Mouse (Mus musculus): Measurements from ENCODE around the gene Efna3. TPM values are rescaled to one million over a fixed set of nuclear protein-coding genes. Genes with fewer than 3 reads are reported as not detected.

Efna3 gene
- polyA plus RNA-seq, 1 experiment from 2014 or later, result 47.2 TPM

DNA sequence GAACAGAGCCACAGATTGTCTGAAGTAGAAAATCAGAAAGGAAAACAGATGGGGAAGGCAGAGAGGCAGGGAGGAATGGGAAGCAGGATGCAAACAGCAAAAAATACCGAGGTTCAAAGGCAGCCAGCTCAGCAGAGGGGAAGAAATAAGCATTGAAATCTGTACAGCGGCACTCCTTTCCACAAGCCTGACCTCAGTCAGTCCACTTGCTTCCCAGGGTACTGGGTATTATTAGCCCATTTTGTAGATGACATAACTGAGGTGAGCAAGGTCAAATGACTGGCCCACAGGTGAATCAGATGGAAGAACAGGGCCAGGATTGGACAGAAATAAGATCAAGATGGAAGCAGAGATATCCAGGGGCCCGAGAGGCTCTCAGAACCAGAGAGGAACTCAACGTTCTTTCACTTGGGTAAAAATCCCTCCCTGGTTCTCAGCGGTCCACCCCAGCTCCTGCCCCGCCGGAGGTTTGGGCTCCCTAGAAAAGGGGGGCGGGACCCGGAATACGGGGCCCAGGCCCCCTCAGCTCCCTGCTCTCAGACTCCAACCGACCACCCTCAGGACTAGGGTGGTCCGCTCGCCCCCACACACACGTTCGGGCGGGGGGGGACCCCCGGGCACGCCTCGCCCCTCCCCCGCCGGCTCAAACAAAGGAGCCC, 14.4 kb upstream of the Efna3 start:
- peak overlapping the region; percentile 94 for H3K4me3 ChIP-seq (replicated peaks)
- peak overlapping the region; percentile 91 for H3K27ac ChIP-seq (replicated peaks)
- WGBS, result under 1% methylated on average over 21 of the region's 21 CpGs
- peak; percentile 26; the same call in 1 of the 2 replicates for ATAC-seq (ENCODE audit: insufficient number of reproducible peaks, low FRiP score, low TSS enrichment, low read depth)
- H3K36me3 ChIP-seq, result peaks cover 35% of the 10 kb centered on the region
- H3K9me3 ChIP-seq (replicated peaks), result no peaks in the 10 kb centered on the region
- H3K27me3 ChIP-seq, result no peaks in the 10 kb centered on the region
- H3K9ac ChIP-seq, result peak overlapping the region; percentile 87
- peaks cover 58% of the 10 kb centered on the region for H3K4me1 ChIP-seq
- H3K4me2 ChIP-seq (replicated peaks), result peak overlapping the region; percentile 58

DNA sequence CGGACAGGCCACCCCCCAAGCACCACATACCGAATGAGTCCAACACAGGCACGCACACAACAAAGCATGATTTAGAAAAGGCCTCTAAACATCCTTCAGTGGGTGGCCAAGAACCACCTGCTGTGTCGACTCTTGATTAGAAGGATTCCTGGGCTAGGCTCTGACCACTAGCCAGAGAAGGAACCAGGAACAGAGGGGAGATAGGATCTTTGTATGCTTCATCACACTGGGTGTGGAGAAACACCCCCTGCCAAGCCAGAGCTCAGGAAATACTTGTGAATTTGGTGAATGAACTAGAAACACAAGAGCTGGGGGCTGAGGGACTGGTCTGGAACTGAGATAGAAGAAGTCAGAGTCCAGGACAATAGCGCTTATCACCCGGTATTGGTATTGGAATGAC, 13.8 kb upstream of the Efna3 start:
- H3K4me1 ChIP-seq, result peaks cover 64% of the 10 kb centered on the region
- H3K9me3 ChIP-seq (replicated peaks), result no peaks in the 10 kb centered on the region
- ATAC-seq (ENCODE audit: insufficient number of reproducible peaks, low FRiP score, low TSS enrichment, low read depth), result no peak
- peak overlapping the region; percentile 58 for H3K4me2 ChIP-seq (replicated peaks)
- H3K9ac ChIP-seq, result peak overlapping the region; percentile 87
- peaks cover 30% of the 10 kb centered on the region for H3K36me3 ChIP-seq
- H3K27me3 ChIP-seq, result no peaks in the 10 kb centered on the region
- WGBS, result 5% methylated on average over 6 of the region's 6 CpGs
- peak overlapping the region; percentile 94 for H3K4me3 ChIP-seq (replicated peaks)
- peak overlapping the region; percentile 91 for H3K27ac ChIP-seq (replicated peaks)

DNA sequence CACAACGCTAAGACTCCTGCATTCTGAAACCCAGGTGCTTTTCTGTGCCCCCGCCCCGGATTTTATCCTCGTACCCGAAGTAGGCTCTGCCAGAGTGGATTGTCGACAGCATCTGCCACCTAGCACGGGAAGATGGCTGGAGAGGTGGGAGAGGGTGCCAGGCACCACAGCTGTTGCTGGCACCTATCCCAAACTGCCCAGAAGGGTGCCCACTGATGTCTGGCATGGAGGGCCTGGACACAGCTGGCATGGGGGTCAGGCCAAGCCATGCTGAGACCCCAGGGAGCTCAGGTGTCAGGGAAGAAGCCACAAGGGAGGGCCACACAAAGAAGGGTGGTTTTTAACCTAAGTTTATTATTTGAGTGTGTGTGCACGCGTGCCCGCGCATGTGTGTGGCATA, 10.3 kb upstream of the Efna3 start:
- 70% methylated on average over 11 of the region's 11 CpGs for WGBS
- no peak overlapping the region for H3K9ac ChIP-seq
- H3K27ac ChIP-seq (replicated peaks), result 0 out of 2 replicates have a peak overlapping the region, but pooled peaks have one; percentile 5
- ATAC-seq (ENCODE audit: insufficient number of reproducible peaks, low FRiP score, low TSS enrichment, low read depth), result no peak
- H3K4me1 ChIP-seq, result peaks cover 51% of the 10 kb centered on the region
- no peaks in the 10 kb centered on the region for H3K27me3 ChIP-seq
- H3K36me3 ChIP-seq, result peaks cover 30% of the 10 kb centered on the region
- H3K4me2 ChIP-seq (replicated peaks), result no peak overlapping the region
- no peaks in the 10 kb centered on the region for H3K9me3 ChIP-seq (replicated peaks)
- no peak overlapping the region for H3K4me3 ChIP-seq (replicated peaks)

- Histone ChIP-seq H3K27me3 (no peaks in the 10 kb centered on the region), H3K4me2 (replicated peaks) (no peak overlapping the region), H3K36me3 (peaks cover 30% of the 10 kb centered on the region), H3K4me3 (replicated peaks) (no peak overlapping the region), H3K4me1 (peaks cover 50% of the 10 kb centered on the region), H3K27ac (replicated peaks) (no peak overlapping the region), H3K9me3 (replicated peaks) (no peaks in the 10 kb centered on the region), H3K9ac (no peak overlapping the region)
- ATAC-seq (ENCODE audit: insufficient number of reproducible peaks, low FRiP score, low TSS enrichment, low read depth), result no peak
- WGBS, result 42% methylated on average over 12 of the region's 12 CpGs
Measured at GRCm38 (mm10) chr3:89332476-89332875, 9.7 kb upstream of the Efna3 start.

DNA sequence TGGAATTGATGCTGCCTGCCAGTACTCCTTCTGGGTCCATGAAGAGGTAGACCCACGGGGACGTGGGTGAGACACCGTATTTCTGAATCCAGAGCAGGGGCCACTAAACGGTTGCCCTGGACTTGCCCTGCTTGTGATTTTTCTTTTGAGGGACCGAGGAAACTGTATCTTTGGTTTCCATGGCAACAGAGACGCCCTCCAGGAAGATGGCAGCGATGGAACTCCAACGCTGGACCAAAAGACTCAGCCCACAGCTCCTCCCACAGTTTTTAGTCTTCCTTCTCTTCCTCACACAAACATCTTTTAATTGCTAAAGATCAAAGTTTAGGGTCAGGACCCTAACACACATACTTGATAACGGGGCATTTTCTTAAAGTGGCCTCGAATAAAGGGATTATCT, 9.2 kb upstream of the Efna3 start:
- WGBS, result 35% methylated on average over 10 of the region's 10 CpGs
- no peaks in the 10 kb centered on the region for H3K27me3 ChIP-seq
- ATAC-seq (ENCODE audit: insufficient number of reproducible peaks, low FRiP score, low TSS enrichment, low read depth), result no peak
- no peak overlapping the region for H3K4me3 ChIP-seq (replicated peaks)
- H3K9me3 ChIP-seq (replicated peaks), result no peaks in the 10 kb centered on the region
- H3K27ac ChIP-seq (replicated peaks), result peak overlapping the region; percentile 39
- H3K4me1 ChIP-seq, result peaks cover 45% of the 10 kb centered on the region
- no peak overlapping the region for H3K4me2 ChIP-seq (replicated peaks)
- H3K36me3 ChIP-seq, result peaks cover 30% of the 10 kb centered on the region
- no peak overlapping the region for H3K9ac ChIP-seq

GRCm38 (mm10) chr3:89331561-89331960, 8.8 kb upstream of the Efna3 start:
- Histone ChIP-seq H3K4me3 (replicated peaks) (no peak overlapping the region), H3K9ac (no peak overlapping the region), H3K9me3 (replicated peaks) (no peaks in the 10 kb centered on the region), H3K27me3 (no peaks in the 10 kb centered on the region), H3K4me1 (peaks cover 42% of the 10 kb centered on the region), H3K27ac (replicated peaks) (peak overlapping the region; percentile 39), H3K36me3 (peaks cover 30% of the 10 kb centered on the region), H3K4me2 (replicated peaks) (no peak overlapping the region)
- no peak for ATAC-seq (ENCODE audit: insufficient number of reproducible peaks, low FRiP score, low TSS enrichment, low read depth)
- WGBS, result 46% methylated on average over 13 of the region's 13 CpGs

GRCm38 (mm10) chr3:89330948-89331347, 8.2 kb upstream of the Efna3 start:
- no peaks in the 10 kb centered on the region for H3K27me3 ChIP-seq
- no peak for ATAC-seq (ENCODE audit: insufficient number of reproducible peaks, low FRiP score, low TSS enrichment, low read depth)

DNA sequence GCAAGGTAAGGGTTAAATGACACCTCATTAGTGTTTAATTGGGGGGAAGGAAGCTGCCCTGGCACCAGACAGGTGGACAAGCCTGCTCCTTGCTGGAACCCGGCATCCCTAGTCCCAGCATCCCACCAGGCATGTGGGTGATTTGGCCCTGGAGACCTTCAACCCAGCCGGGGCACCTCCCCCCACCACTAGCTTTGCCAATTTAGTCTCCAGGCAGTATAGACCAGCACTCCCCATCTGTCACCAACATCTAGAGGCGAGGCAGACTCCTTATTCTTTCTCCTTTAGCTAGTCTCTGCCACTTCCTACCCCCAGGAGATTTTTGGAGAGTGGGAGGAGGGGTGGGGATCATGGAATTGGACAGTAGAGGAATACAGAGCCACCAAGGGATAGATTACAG, 7.6 kb upstream of the Efna3 start:
- no peaks in the 10 kb centered on the region for H3K9me3 ChIP-seq (replicated peaks)
- peaks cover 28% of the 10 kb centered on the region for H3K36me3 ChIP-seq
- no peaks in the 10 kb centered on the region for H3K27me3 ChIP-seq
- H3K4me2 ChIP-seq (replicated peaks), result no peak overlapping the region
- no peak for ATAC-seq (ENCODE audit: insufficient number of reproducible peaks, low FRiP score, low TSS enrichment, low read depth)
- H3K4me3 ChIP-seq (replicated peaks), result no peak overlapping the region
- WGBS, result 42% methylated on average over 3 of the region's 3 CpGs
- H3K9ac ChIP-seq, result no peak overlapping the region
- H3K27ac ChIP-seq (replicated peaks), result no peak overlapping the region
- peaks cover 31% of the 10 kb centered on the region for H3K4me1 ChIP-seq

More at GRCm38 (mm10) chr3:89330948-89331347, 8.2 kb upstream of the Efna3 start:
- H3K36me3 ChIP-seq, result peaks cover 30% of the 10 kb centered on the region
- H3K9ac ChIP-seq, result no peak overlapping the region
- H3K9me3 ChIP-seq (replicated peaks), result no peaks in the 10 kb centered on the region
- H3K4me2 ChIP-seq (replicated peaks), result no peak overlapping the region
- H3K4me3 ChIP-seq (replicated peaks), result no peak overlapping the region
- H3K27ac ChIP-seq (replicated peaks), result peak overlapping the region; percentile 34; the same call in 1 of the 2 replicates
- 29% methylated on average over 10 of the region's 10 CpGs for WGBS
- H3K4me1 ChIP-seq, result peaks cover 36% of the 10 kb centered on the region

DNA sequence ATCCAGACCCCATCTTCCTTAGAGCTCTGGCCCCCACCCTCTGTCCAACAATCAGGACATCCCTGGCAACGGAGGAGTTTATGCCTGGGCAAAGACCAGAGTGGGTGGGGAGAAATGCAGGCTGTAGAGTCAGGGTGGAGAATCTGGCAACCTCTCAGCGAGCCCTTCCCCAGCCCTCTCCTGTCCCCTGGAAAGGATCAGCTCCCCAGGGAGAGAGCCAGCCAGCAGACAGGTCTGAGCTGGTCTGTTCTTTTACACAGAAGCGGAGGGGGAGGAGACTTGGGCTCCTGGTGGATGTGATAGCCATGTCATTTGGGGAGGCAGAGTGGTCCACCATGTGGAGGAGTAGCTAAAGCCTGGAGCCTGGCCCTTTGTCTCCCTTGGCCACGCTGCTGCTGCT, 5.9 kb upstream of the Efna3 start:
- H3K27me3 ChIP-seq, result no peaks in the 10 kb centered on the region
- 13% methylated on average over 4 of the region's 4 CpGs for WGBS
- H3K9me3 ChIP-seq (replicated peaks), result no peaks in the 10 kb centered on the region
- H3K36me3 ChIP-seq, result peaks cover 11% of the 10 kb centered on the region; the same call in 1 of the 2 replicates
- H3K4me3 ChIP-seq (replicated peaks), result no peak overlapping the region
- peak overlapping the region; percentile 80 for H3K27ac ChIP-seq (replicated peaks)
- H3K4me1 ChIP-seq, result peaks cover 31% of the 10 kb centered on the region
- peak; percentile 49; the same call in 1 of the 2 replicates for ATAC-seq (ENCODE audit: insufficient number of reproducible peaks, low FRiP score, low TSS enrichment, low read depth)
- no peak overlapping the region for H3K9ac ChIP-seq
- H3K4me2 ChIP-seq (replicated peaks), result peak overlapping the region; percentile 21; the same call in 1 of the 2 replicates

GRCm38 (mm10) chr3:89327371-89327870, 4.7 kb upstream of the Efna3 start:
- Histone ChIP-seq H3K9me3 (replicated peaks) (no peaks in the 10 kb centered on the region), H3K27ac (replicated peaks) (no peak overlapping the region), H3K9ac (no peak overlapping the region), H3K4me2 (replicated peaks) (no peak overlapping the region), H3K4me1 (peaks cover 27% of the 10 kb centered on the region), H3K27me3 (no peaks in the 10 kb centered on the region), H3K4me3 (replicated peaks) (no peak overlapping the region), H3K36me3 (0 out of 2 replicates have a peak, but pooled peaks cover 2% of the 10 kb centered on the region)
- WGBS, result 43% methylated on average over 9 of the region's 9 CpGs
- ATAC-seq (ENCODE audit: insufficient number of reproducible peaks, low FRiP score, low TSS enrichment, low read depth), result no peak

- Histone ChIP-seq H3K9me3 (replicated peaks) (no peaks in the 10 kb centered on the region), H3K27me3 (no peaks in the 10 kb centered on the region), H3K36me3 (no peaks in the 10 kb centered on the region), H3K27ac (replicated peaks) (no peak overlapping the region), H3K4me2 (replicated peaks) (no peak overlapping the region), H3K4me1 (peaks cover 28% of the 10 kb centered on the region), H3K9ac (no peak overlapping the region), H3K4me3 (replicated peaks) (no peak overlapping the region)
- 89% methylated on average over 8 of the region's 8 CpGs for WGBS
- no peak for ATAC-seq (ENCODE audit: insufficient number of reproducible peaks, low FRiP score, low TSS enrichment, low read depth)
Measured at GRCm38 (mm10) chr3:89325882-89326281, 3.1 kb upstream of the Efna3 start.

- Histone ChIP-seq H3K9ac (peak overlapping the region; percentile 41), H3K27ac (replicated peaks) (peak overlapping the region; percentile 63), H3K4me1 (peaks cover 58% of the 10 kb centered on the region), H3K27me3 (peaks cover 28% of the 10 kb centered on the region), H3K36me3 (no peaks in the 10 kb centered on the region), H3K4me2 (replicated peaks) (peak overlapping the region; percentile 98), H3K4me3 (replicated peaks) (peak overlapping the region; percentile 64), H3K9me3 (replicated peaks) (no peaks in the 10 kb centered on the region)
- no peak for ATAC-seq (ENCODE audit: insufficient number of reproducible peaks, low FRiP score, low TSS enrichment, low read depth)
- under 1% methylated on average over 14 of the region's 14 CpGs for WGBS
Measured at GRCm38 (mm10) chr3:89322131-89322500, 649 bp downstream of the Efna3 start.

Data from embryonic facial prominence, embryonic 15.5 days (tissue).